Mouse (Mus musculus) testis, postnatal 14 days (tissue): ENCODE results near the gene Tuba1a.
"Not testable (repeated sequence)": the region's sequence is repeated elsewhere in the genome, so short reads cannot be mapped to it uniquely, and the experiment has no call there.

ENCODE experiments used
- DNase-seq: peaks from one replicate; pipeline ENCODE4 v3.0.0; 2021; ENCODE audit warnings: low spot score

The Tuba1a gene

GRCm38 (mm10) chr15:98985240-98985981 is 31.9 kb upstream of the Tuba1a start:
- DNase-seq, result peak; percentile 71

GRCm38 (mm10) chr15:98984681-98985080 is 31.2 kb upstream of the Tuba1a start:
- DNase-seq, result no peak

- DNase-seq, result no peak
Measured at GRCm38 (mm10) chr15:98983431-98984081, 30.1 kb upstream of the Tuba1a start.

GRCm38 (mm10) chr15:98982100-98982499 is 28.6 kb upstream of the Tuba1a start:
- no peak for DNase-seq

- no peak for DNase-seq
Measured at GRCm38 (mm10) chr15:98980012-98980614, 26.6 kb upstream of the Tuba1a start.

GRCm38 (mm10) chr15:98978409-98979172 is 25.1 kb upstream of the Tuba1a start:
- DNase-seq, result no peak

GRCm38 (mm10) chr15:98977759-98978408 is 24.4 kb upstream of the Tuba1a start:
- DNase-seq, result peak; percentile 85

- DNase-seq, result no peak
Measured at GRCm38 (mm10) chr15:98976763-98977758, 23.6 kb upstream of the Tuba1a start.

- no peak for DNase-seq
Measured at GRCm38 (mm10) chr15:98973015-98973614, 19.6 kb upstream of the Tuba1a start.

GRCm38 (mm10) chr15:98971576-98972320 is 18.2 kb upstream of the Tuba1a start:
- not testable (repeated sequence) for DNase-seq

- no peak for DNase-seq
Measured at GRCm38 (mm10) chr15:98971111-98971510, 17.6 kb upstream of the Tuba1a start.

GRCm38 (mm10) chr15:98969372-98970101 is 16.0 kb upstream of the Tuba1a start:
- no peak for DNase-seq

- DNase-seq, result no peak
Measured at GRCm38 (mm10) chr15:98968701-98969371, 15.3 kb upstream of the Tuba1a start.

- DNase-seq, result no peak
Measured at GRCm38 (mm10) chr15:98959531-98959930, 6.0 kb upstream of the Tuba1a start.

GRCm38 (mm10) chr15:98958901-98959420 is 5.5 kb upstream of the Tuba1a start:
- no peak for DNase-seq

- no peak for DNase-seq
Measured at GRCm38 (mm10) chr15:98957475-98957874, 4.0 kb upstream of the Tuba1a start.

- no peak for DNase-seq
Measured at GRCm38 (mm10) chr15:98956000-98956399, 2.5 kb upstream of the Tuba1a start.

GRCm38 (mm10) chr15:98955324-98955723 is 1.8 kb upstream of the Tuba1a start:
- DNase-seq, result no peak
